Mouse (Mus musculus) hindbrain, embryonic 13.5 days (tissue): ENCODE measurements around the gene Pdlim1. TPM values are rescaled to one million over a fixed set of nuclear protein-coding genes. Genes with fewer than 3 reads are reported as not detected.

Experiments used
- ATAC-seq: fragments of 200-750 bp; cut with Nextera tagmentation; 2 replicates; pipeline ENCODE4 v1.8.0; 2017; ENCODE audit warnings: moderate TSS enrichment; ENCODE audit not compliant: low FRiP score
- H3K27ac ChIP-seq: fragments of 300-500 bp; sonication (generic); 2 replicates; pipeline ENCODE4 v1.5.1; 2015; ENCODE audit warnings: inconsistent platforms, mild to moderate bottlenecking, moderate library complexity
- H3K27me3 ChIP-seq: fragments of 300-500 bp; sonication (generic); 2 replicates; pipeline ENCODE4 v1.6.1; 2015; ENCODE audit warnings: mild to moderate bottlenecking, inconsistent platforms
- H3K36me3 ChIP-seq: fragments of 300-500 bp; sonication (generic); 2 replicates; pipeline ENCODE4 v1.6.1; 2015; ENCODE audit warnings: mild to moderate bottlenecking, inconsistent platforms
- H3K4me1 ChIP-seq: fragments of 300-500 bp; sonication (generic); replicated peaks from 2 replicates; pipeline ENCODE4 v1.6.1; 2015; ENCODE audit warnings: inconsistent platforms
- H3K4me2 ChIP-seq: fragments of 300-500 bp; sonication (generic); 2 replicates; pipeline ENCODE4 v1.6.1; 2015; ENCODE audit warnings: inconsistent platforms, mild to moderate bottlenecking, moderate library complexity
- H3K4me3 ChIP-seq: fragments of 300-500 bp; sonication (generic); 2 replicates; pipeline ENCODE4 v1.5.1; 2015; ENCODE audit warnings: mild to moderate bottlenecking, inconsistent platforms
- H3K9ac ChIP-seq: fragments of 300-500 bp; sonication (generic); 2 replicates; pipeline ENCODE4 v1.6.1; 2015; ENCODE audit warnings: mild to moderate bottlenecking, inconsistent platforms
- H3K9me3 ChIP-seq: fragments of 300-500 bp; sonication (generic); 2 replicates; pipeline ENCODE4 v1.6.1; 2016; ENCODE audit warnings: inconsistent platforms
- WGBS: fragments of 180-500 bp; shearing (Covaris S2); methylation state at CpG from one replicate; pipeline ENCODE4 v1.1.7; 2015; 5-methylcytosine and 5-hydroxymethylcytosine counted together
- polyA plus RNA-seq: library from polyadenylated mRNA; unstranded; fragments of >200 nt; fragmentation: Nextera tagmentation; extraction: Ambion mirVana; gene quantifications from 2 replicates; pipeline ENCODE4 v1.2.1, GENCODE M21; 2015

Pdlim1 gene
- polyA plus RNA-seq, 1 experiment from 2014 or later = 13.8 TPM

GRCm38 (mm10) chr19:40253768-40254167 lies 17.9 kb downstream of the Pdlim1 start:
- Histone ChIP-seq H3K9ac (no peak overlapping the region), H3K27ac (no peak overlapping the region)

GRCm38 (mm10) chr19:40251115-40251514 lies 20.5 kb downstream of the Pdlim1 start:
- WGBS = 82% methylated on average over 4 of the region's 4 CpGs

More at GRCm38 (mm10) chr19:40253768-40254167, 17.9 kb downstream of the Pdlim1 start:
- Histone ChIP-seq H3K4me1 (no peaks in the 10 kb centered on the region), H3K4me2 (no peak overlapping the region), H3K36me3 (no peaks in the 10 kb centered on the region), H3K27me3 (no peaks in the 10 kb centered on the region), H3K4me3 (no peak overlapping the region), H3K9me3 (no peaks in the 10 kb centered on the region)
- ATAC-seq = no peak
- 62% methylated on average over 13 of the region's 13 CpGs for WGBS

DNA sequence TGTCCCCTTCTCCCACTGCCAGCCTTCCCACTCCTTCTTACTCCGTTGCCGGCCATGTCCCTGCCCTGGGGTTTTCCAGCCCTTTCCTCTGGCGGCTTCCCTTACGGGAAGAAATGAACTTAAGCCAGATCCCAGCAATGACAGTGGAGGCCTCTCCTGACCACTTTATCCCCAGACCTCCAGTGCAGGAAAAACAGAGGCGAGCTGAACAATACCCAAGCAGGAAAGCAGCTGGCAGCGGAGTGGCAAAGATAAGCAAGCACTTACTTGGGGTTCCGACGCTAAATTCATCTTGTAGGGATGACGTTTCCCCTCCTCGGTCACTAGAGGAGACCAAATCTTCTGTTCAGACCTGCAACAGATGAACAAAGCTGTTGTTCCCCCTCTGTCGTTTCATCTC lies 22.3 kb downstream of the Pdlim1 start:
- no peaks in the 10 kb centered on the region for H3K27me3 ChIP-seq
- no peak overlapping the region for H3K27ac ChIP-seq
- no peaks in the 10 kb centered on the region for H3K9me3 ChIP-seq
- ATAC-seq = no peak
- no peaks in the 10 kb centered on the region for H3K36me3 ChIP-seq
- no peak overlapping the region for H3K9ac ChIP-seq
- no peak overlapping the region for H3K4me2 ChIP-seq
- H3K4me1 ChIP-seq = no peaks in the 10 kb centered on the region
- no peak overlapping the region for H3K4me3 ChIP-seq
- WGBS = 88% methylated on average over 11 of the region's 11 CpGs

More at GRCm38 (mm10) chr19:40251115-40251514, 20.5 kb downstream of the Pdlim1 start:
- Histone ChIP-seq H3K4me3 (no peak overlapping the region), H3K9ac (no peak overlapping the region), H3K27ac (no peak overlapping the region), H3K4me2 (no peak overlapping the region), H3K4me1 (no peaks in the 10 kb centered on the region), H3K9me3 (no peaks in the 10 kb centered on the region), H3K36me3 (no peaks in the 10 kb centered on the region), H3K27me3 (no peaks in the 10 kb centered on the region)
- ATAC-seq = no peak

GRCm38 (mm10) chr19:40248476-40248875 lies 23.2 kb downstream of the Pdlim1 start:
- Histone ChIP-seq H3K27me3 (no peaks in the 10 kb centered on the region), H3K9me3 (no peaks in the 10 kb centered on the region), H3K9ac (no peak overlapping the region), H3K4me3 (no peak overlapping the region), H3K27ac (no peak overlapping the region), H3K4me2 (no peak overlapping the region), H3K4me1 (no peaks in the 10 kb centered on the region), H3K36me3 (no peaks in the 10 kb centered on the region)
- 94% methylated on average over 5 of the region's 5 CpGs for WGBS
- no peak for ATAC-seq

- WGBS = 41% methylated on average over 5 of the region's 5 CpGs
- ATAC-seq = no peak
- Histone ChIP-seq H3K36me3 (no peaks in the 10 kb centered on the region), H3K27me3 (no peaks in the 10 kb centered on the region), H3K4me2 (no peak overlapping the region), H3K4me3 (no peak overlapping the region), H3K27ac (no peak overlapping the region), H3K4me1 (no peaks in the 10 kb centered on the region), H3K9ac (no peak overlapping the region), H3K9me3 (no peaks in the 10 kb centered on the region)
Observed at GRCm38 (mm10) chr19:40247268-40247666, 24.4 kb downstream of the Pdlim1 start.

- H3K9ac ChIP-seq = no peak overlapping the region
- H3K4me2 ChIP-seq = no peak overlapping the region
- no peaks in the 10 kb centered on the region for H3K4me1 ChIP-seq
- H3K36me3 ChIP-seq = no peaks in the 10 kb centered on the region
- WGBS = 80% methylated on average over 7 of the region's 7 CpGs
- H3K9me3 ChIP-seq = no peaks in the 10 kb centered on the region
- no peak overlapping the region for H3K4me3 ChIP-seq
- ATAC-seq = no peak
- no peaks in the 10 kb centered on the region for H3K27me3 ChIP-seq
- no peak overlapping the region for H3K27ac ChIP-seq
Observed at GRCm38 (mm10) chr19:40246646-40247267, 24.9 kb downstream of the Pdlim1 start.

DNA sequence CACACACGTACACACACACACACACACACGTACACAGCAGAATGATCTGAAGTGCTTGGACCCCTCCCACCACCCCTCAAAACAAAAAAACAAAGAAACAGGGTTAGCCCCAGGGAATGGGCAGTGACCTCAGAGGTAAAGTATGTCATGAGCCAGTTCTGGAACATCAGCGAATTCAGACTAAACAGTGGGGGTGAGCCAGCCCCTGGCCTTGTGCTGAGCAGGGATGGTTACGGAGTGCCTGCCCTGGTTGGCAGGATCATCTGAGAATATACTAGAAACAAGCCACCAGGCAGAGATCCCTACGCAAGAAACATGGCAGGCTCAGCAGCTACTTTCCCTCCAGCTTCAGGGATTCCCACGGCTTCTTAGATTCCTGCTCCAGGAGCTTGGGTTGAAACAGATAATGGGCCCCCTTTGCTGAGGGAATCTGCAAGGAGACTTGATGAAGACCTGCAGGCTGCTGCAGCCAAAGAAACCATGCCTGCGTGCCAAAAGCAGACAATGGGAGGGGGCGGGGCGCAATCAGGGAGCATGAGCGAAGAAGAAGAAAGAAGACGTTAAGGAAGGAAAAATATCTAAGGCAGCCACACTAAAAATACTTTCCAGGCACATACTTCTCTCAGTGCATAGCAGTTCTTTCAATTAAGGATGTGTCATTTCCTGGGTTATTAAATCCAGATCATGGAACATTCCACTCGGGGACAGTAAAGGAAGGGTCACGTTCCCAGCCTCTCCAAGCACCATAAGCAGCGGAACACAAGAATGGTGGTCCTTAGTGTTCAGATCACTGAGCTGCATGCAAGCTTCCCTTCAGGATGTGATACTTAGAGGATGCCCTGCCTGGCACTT lies 30.6 kb downstream of the Pdlim1 start:
- H3K4me3 ChIP-seq = no peak overlapping the region
- H3K9me3 ChIP-seq = no peaks in the 10 kb centered on the region
- H3K4me2 ChIP-seq = peak overlapping the region; percentile 32
- peak overlapping the region; percentile 61 for H3K27ac ChIP-seq
- peak overlapping the region; percentile 46 for H3K9ac ChIP-seq
- H3K36me3 ChIP-seq = no peaks in the 10 kb centered on the region
- whole genome bisulfite sequencing = 28% methylated on average over 14 of the region's 14 CpGs
- no peaks in the 10 kb centered on the region for H3K27me3 ChIP-seq
- H3K4me1 ChIP-seq = peaks cover 13% of the 10 kb centered on the region
- ATAC-seq = peak; percentile 76

DNA sequence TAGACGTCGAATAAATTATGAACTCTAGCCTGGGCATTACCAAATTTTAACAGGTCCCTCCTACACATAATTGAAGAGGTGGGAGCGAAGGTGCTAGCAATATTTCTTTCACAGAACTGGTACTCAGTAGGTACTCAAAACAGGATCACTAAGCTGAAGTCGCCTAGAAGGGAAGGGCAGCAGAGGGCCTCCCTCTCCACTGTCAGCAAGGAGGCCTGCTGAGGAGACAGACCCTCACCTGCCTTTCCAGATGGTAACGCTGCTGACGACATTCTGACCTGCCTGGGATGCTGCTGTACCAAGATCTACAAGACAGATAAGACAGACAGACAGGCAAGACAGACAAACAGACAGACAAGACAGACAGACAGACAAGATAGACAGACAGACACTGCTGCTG lies 31.3 kb downstream of the Pdlim1 start:
- Histone ChIP-seq H3K9me3 (no peaks in the 10 kb centered on the region), H3K4me2 (no peak overlapping the region), H3K36me3 (no peaks in the 10 kb centered on the region), H3K4me3 (no peak overlapping the region), H3K27me3 (no peaks in the 10 kb centered on the region), H3K9ac (no peak overlapping the region), H3K4me1 (peaks cover 13% of the 10 kb centered on the region), H3K27ac (no peak overlapping the region)
- 79% methylated on average over 6 of the region's 6 CpGs for WGBS
- ATAC-seq = peak; percentile 57; the same call in 1 of the 2 replicates

DNA sequence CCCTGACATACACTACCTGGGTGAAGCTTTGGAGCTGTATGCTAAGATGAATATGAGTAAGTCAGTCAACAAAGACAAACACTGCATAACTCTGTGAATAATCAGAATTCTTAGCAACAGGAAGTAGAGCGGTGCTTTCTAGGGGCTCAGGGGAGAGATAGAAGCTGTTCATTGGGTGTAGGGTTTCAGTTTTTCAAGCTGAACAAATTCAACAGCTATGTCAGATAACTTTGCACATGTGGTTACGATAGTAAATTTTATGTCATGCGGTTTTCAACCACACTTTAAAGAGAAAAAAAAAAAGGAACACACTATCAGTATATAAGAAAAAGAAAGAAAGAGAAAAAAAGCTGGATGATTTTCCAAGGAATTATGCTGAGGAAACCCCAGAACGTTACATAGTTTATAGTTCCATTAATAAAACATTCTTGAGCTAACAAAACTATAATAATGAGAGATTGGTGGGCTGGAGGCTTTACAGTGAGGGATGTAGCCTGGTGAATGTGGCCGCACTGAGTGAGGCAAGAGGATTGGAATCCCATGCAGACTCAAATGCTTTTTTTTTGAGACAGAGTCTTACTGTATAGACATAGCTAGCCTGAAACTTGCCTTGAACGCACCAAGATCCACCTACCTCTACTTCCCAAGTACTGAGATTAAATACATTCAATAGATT lies 33.3 kb downstream of the Pdlim1 start:
- H3K4me1 ChIP-seq = peaks cover 13% of the 10 kb centered on the region
- H3K9ac ChIP-seq = no peak overlapping the region
- no peak for ATAC-seq
- H3K9me3 ChIP-seq = no peaks in the 10 kb centered on the region
- no peak overlapping the region for H3K27ac ChIP-seq
- 88% methylated on average over 6 of the region's 6 CpGs for WGBS
- no peaks in the 10 kb centered on the region for H3K36me3 ChIP-seq
- no peak overlapping the region for H3K4me3 ChIP-seq
- no peak overlapping the region for H3K4me2 ChIP-seq
- no peaks in the 10 kb centered on the region for H3K27me3 ChIP-seq

- no peak overlapping the region for H3K9ac ChIP-seq
- H3K4me2 ChIP-seq = no peak overlapping the region
- H3K36me3 ChIP-seq = no peaks in the 10 kb centered on the region
- H3K27ac ChIP-seq = no peak overlapping the region
- H3K9me3 ChIP-seq = no peaks in the 10 kb centered on the region
- H3K27me3 ChIP-seq = no peaks in the 10 kb centered on the region
- H3K4me3 ChIP-seq = no peak overlapping the region
- ATAC-seq = no peak
- 94% methylated on average over 2 of the region's 2 CpGs for WGBS
- no peaks in the 10 kb centered on the region for H3K4me1 ChIP-seq
Observed at GRCm38 (mm10) chr19:40232560-40232959, 39.1 kb downstream of the Pdlim1 start.

DNA sequence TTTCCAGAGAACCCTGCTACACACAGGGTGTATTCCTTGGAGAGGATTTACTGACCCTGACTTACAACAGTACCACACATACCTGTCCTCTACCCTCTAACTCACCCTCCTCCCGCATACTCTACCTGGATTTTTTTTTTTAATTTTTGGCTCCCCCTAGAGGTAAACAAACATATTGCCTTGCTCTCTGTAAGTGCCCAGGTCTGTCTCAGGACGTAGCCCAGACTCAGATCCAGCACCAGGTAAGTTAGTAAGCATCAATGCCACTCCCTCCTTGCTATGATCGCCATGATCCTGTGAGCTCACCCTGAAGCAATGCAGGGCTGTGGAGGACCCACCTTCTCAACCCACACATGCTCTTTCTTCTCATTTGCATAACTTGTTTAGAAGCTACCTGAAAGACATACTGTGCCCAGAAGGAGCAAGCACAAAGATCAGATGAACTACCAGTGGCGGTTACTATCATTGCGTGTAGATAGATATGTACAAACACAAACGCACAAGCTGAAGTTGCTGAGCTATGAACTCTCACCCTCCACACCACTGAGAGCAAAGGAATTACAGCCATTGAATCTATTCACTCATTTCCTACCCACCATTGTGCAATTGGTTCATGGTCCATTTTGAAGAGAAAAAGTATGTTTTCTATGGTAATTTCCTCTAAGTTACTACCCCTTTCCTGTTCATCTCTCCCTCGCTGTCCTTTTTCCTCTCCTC lies 39.7 kb downstream of the Pdlim1 start:
- H3K9me3 ChIP-seq = no peaks in the 10 kb centered on the region
- H3K27ac ChIP-seq = no peak overlapping the region
- H3K36me3 ChIP-seq = no peaks in the 10 kb centered on the region
- H3K4me3 ChIP-seq = no peak overlapping the region
- no peak overlapping the region for H3K9ac ChIP-seq
- ATAC-seq = no peak
- no peak overlapping the region for H3K4me2 ChIP-seq
- no peaks in the 10 kb centered on the region for H3K27me3 ChIP-seq
- no peaks in the 10 kb centered on the region for H3K4me1 ChIP-seq
- 77% methylated on average over 7 of the region's 7 CpGs for WGBS
